Mouse (Mus musculus): ENCODE data around the gene Tada2a. TPM values are rescaled to one million over a fixed set of nuclear protein-coding genes. Genes with fewer than 3 reads are reported as not detected.
A peak's percentile ranks its signal among the peaks of the same experiment; 100 is the strongest.

Tada2a gene
- polyA plus RNA-seq, 1 experiment = 10.2 TPM

DNA sequence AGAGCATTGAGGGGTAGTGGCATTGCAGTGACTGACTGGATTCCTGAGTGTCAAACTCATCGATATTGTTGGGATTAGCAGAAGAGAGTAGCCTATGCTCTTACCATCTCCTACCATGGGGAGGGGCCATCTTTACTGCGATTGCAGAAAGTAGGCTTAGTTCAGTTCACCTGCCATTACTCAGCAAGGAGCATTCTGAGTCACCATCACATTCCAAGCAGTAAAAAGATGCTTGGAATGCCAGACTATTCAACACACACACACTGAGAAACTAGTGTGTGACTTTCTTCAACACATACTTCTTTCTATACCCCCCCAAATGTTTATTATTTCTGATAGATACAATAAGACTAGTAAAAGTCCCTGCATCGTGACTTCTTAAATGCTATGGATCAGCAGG is 49.1 kb downstream of the Tada2a start:
- no peak for TF ChIP-seq CTCF (IDR thresholded peaks at IDR 0.05; ENCODE audit: control insufficient read depth, insufficient read depth, insufficient read length)
- TF ChIP-seq MYOG (IDR thresholded peaks at IDR 0.05; ENCODE audit: control insufficient read depth, extremely low read depth, insufficient read length) = no peak
- peak; percentile 61 for TF ChIP-seq MYOD1 (IDR thresholded peaks at IDR 0.05; ENCODE audit: control insufficient read depth, insufficient read length, low read depth)
- TF ChIP-seq FOSL1 (IDR thresholded peaks at IDR 0.05; ENCODE audit: insufficient read depth, low read length, poor library complexity, severe bottlenecking) = peak; percentile 67
- no peak for TF ChIP-seq CEBPB (IDR thresholded peaks at IDR 0.05; ENCODE audit: low read depth)
- Histone ChIP-seq H3ac (ENCODE audit: control insufficient read depth, insufficient read length, low read depth) (no peak overlapping the region), H3K79me3 (ENCODE audit: low read depth) (no peaks in the 10 kb centered on the region), H3K79me2 (ENCODE audit: control insufficient read depth, insufficient read depth) (no peaks in the 10 kb centered on the region), H3K4me3 (ENCODE audit: insufficient read depth, poor library complexity, severe bottlenecking) (no peak overlapping the region), H3K27me3 (ENCODE audit: control insufficient read depth, insufficient read depth, insufficient read length) (no peaks in the 10 kb centered on the region), H3K36me3 (ENCODE audit: control insufficient read depth, insufficient read depth) (peaks cover 38% of the 10 kb centered on the region)

DNA sequence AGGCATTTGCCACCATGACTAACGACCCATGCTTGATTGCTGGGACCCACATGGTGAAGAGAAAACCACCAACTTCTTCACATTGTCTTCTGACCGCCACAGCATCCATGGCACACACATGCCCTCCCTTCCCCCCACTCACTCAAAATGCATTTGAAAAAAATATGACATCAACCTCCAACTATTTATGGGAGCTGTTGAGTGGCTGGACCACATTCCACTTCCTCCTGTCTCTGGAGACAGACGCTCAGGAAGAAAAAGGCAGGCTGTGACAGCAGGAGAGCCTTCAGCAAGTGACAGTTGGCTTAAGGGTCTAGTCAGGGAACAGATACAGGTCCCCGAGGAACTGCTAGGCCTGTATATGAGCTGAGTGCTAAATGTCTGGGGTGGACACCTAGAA is 49.5 kb downstream of the Tada2a start:
- no peak for TF ChIP-seq FOSL1 (IDR thresholded peaks at IDR 0.05; ENCODE audit: insufficient read depth, low read length, poor library complexity, severe bottlenecking)
- peak; percentile 55 for TF ChIP-seq MAX (IDR thresholded peaks at IDR 0.05)
- no peak for TF ChIP-seq CTCF (IDR thresholded peaks at IDR 0.05; ENCODE audit: control insufficient read depth, insufficient read depth, insufficient read length)
- TF ChIP-seq USF1 (IDR thresholded peaks at IDR 0.05; ENCODE audit: low read depth) = no peak
- Histone ChIP-seq H3ac (ENCODE audit: control insufficient read depth, insufficient read length, low read depth) (no peak overlapping the region), H3K36me3 (ENCODE audit: control insufficient read depth, insufficient read depth) (peaks cover 34% of the 10 kb centered on the region), H3K4me3 (ENCODE audit: insufficient read depth, poor library complexity, severe bottlenecking) (no peak overlapping the region), H3K79me3 (ENCODE audit: low read depth) (no peaks in the 10 kb centered on the region), H3K27me3 (ENCODE audit: control insufficient read depth, insufficient read depth, insufficient read length) (no peaks in the 10 kb centered on the region), H3K79me2 (ENCODE audit: control insufficient read depth, insufficient read depth) (no peaks in the 10 kb centered on the region)

DNA sequence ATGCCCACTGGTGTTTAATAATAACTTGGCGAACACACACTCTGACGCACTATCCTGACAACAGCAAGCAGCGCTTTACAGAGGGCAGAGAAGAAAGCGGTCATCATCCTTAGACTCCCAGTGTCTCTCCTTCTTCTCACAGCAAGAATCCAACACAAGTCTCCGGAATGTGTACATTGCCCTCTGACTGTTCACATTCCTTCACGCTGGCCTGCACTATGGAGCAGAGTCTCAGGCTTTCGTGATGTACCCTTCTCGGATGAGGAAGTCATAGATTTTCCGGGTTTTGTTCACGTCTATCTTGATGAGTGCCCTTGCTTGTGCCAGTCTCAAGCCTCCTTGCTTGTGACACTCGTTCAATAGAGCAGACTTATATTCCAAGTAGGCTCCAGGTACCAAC is 50.0 kb downstream of the Tada2a start:
- peaks cover 29% of the 10 kb centered on the region for H3K36me3 ChIP-seq (ENCODE audit: control insufficient read depth, insufficient read depth)
- no peak for TF ChIP-seq USF1 (IDR thresholded peaks at IDR 0.05; ENCODE audit: low read depth)
- no peak for TF ChIP-seq FOSL1 (IDR thresholded peaks at IDR 0.05; ENCODE audit: insufficient read depth, low read length, poor library complexity, severe bottlenecking)
- no peak for TF ChIP-seq MAX (IDR thresholded peaks at IDR 0.05)
- TF ChIP-seq MYOD1 (IDR thresholded peaks at IDR 0.05; ENCODE audit: control insufficient read depth, insufficient read length, low read depth) = no peak
- TF ChIP-seq CTCF (IDR thresholded peaks at IDR 0.05; ENCODE audit: control insufficient read depth, insufficient read depth, insufficient read length) = no peak
- TF ChIP-seq MYOG (IDR thresholded peaks at IDR 0.05; ENCODE audit: control insufficient read depth, extremely low read depth, insufficient read length) = no peak
- TF ChIP-seq CEBPB (IDR thresholded peaks at IDR 0.05; ENCODE audit: low read depth) = no peak

DNA sequence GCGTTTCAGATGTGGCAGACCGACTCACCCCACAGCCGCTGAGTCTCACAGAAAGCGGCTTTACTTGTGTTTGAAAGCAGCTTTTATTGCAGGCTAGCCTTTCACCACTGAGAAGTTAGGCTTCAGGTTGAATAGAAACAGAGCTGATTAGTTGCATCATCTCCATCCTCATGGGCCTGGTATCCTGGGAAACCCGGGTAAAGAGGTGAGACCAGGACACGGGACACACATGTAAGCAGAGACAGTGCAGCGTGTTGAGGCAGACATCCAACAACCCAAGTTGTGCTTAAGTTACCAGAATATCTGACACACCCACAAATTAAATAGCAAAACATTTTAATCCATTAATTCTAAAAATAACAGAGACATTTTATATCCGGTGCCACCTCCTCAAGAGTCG is 50.8 kb downstream of the Tada2a start:
- H3K27me3 ChIP-seq (ENCODE audit: control insufficient read depth, insufficient read depth, insufficient read length) = no peaks in the 10 kb centered on the region
- no peak overlapping the region for H3K4me3 ChIP-seq (ENCODE audit: insufficient read depth, poor library complexity, severe bottlenecking)
- no peaks in the 10 kb centered on the region for H3K79me3 ChIP-seq (ENCODE audit: low read depth)
- H3K36me3 ChIP-seq (ENCODE audit: control insufficient read depth, insufficient read depth) = peaks cover 24% of the 10 kb centered on the region
- no peak overlapping the region for H3ac ChIP-seq (ENCODE audit: control insufficient read depth, insufficient read length, low read depth)
- no peaks in the 10 kb centered on the region for H3K79me2 ChIP-seq (ENCODE audit: control insufficient read depth, insufficient read depth)
- TF ChIP-seq MAX (IDR thresholded peaks at IDR 0.05) = no peak
- peak; percentile 39 for TF ChIP-seq CEBPB (IDR thresholded peaks at IDR 0.05; ENCODE audit: low read depth)
- no peak for TF ChIP-seq CTCF (IDR thresholded peaks at IDR 0.05; ENCODE audit: control insufficient read depth, insufficient read depth, insufficient read length)
- no peak for TF ChIP-seq MYOD1 (IDR thresholded peaks at IDR 0.05; ENCODE audit: control insufficient read depth, insufficient read length, low read depth)
- TF ChIP-seq FOSL1 (IDR thresholded peaks at IDR 0.05; ENCODE audit: insufficient read depth, low read length, poor library complexity, severe bottlenecking) = no peak
- no peak for TF ChIP-seq USF1 (IDR thresholded peaks at IDR 0.05; ENCODE audit: low read depth)
- TF ChIP-seq MYOG (IDR thresholded peaks at IDR 0.05; ENCODE audit: control insufficient read depth, extremely low read depth, insufficient read length) = no peak

More for the DNA sequence above, 50.0 kb downstream of the Tada2a start:
- Histone ChIP-seq H3K79me2 (ENCODE audit: control insufficient read depth, insufficient read depth) (no peaks in the 10 kb centered on the region), H3K79me3 (ENCODE audit: low read depth) (no peaks in the 10 kb centered on the region), H3K27me3 (ENCODE audit: control insufficient read depth, insufficient read depth, insufficient read length) (no peaks in the 10 kb centered on the region), H3K4me3 (ENCODE audit: insufficient read depth, poor library complexity, severe bottlenecking) (no peak overlapping the region), H3ac (ENCODE audit: control insufficient read depth, insufficient read length, low read depth) (no peak overlapping the region)

DNA sequence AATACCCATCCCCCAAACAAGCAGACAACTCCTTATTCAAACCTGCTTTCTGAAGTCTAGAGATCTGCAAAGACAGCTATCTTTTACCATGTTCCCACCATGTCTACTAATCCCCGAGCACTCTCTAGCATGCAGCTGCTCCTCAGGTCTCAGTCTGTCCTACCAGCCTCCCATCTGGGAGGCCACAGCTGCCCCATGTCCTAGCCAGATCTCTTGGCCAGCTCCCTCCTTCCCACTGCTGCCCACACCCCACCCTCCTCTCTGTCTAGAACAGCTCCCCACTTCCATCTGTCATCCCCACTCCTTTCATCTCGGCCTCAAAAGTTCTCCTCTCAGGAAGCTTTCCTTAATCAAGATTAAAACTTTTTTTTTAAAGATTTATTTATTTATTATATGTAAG is 52.4 kb downstream of the Tada2a start:
- TF ChIP-seq CTCF (IDR thresholded peaks at IDR 0.05; ENCODE audit: control insufficient read depth, insufficient read depth, insufficient read length) = no peak
- no peak for TF ChIP-seq FOSL1 (IDR thresholded peaks at IDR 0.05; ENCODE audit: insufficient read depth, low read length, poor library complexity, severe bottlenecking)
- no peak for TF ChIP-seq MYOD1 (IDR thresholded peaks at IDR 0.05; ENCODE audit: control insufficient read depth, insufficient read length, low read depth)
- TF ChIP-seq USF1 (IDR thresholded peaks at IDR 0.05; ENCODE audit: low read depth) = no peak
- no peak for TF ChIP-seq MAX (IDR thresholded peaks at IDR 0.05)
- no peak for TF ChIP-seq MYOG (IDR thresholded peaks at IDR 0.05; ENCODE audit: control insufficient read depth, extremely low read depth, insufficient read length)
- no peak for TF ChIP-seq CEBPB (IDR thresholded peaks at IDR 0.05; ENCODE audit: low read depth)
- Histone ChIP-seq H3K79me2 (ENCODE audit: control insufficient read depth, insufficient read depth) (no peaks in the 10 kb centered on the region), H3K27me3 (ENCODE audit: control insufficient read depth, insufficient read depth, insufficient read length) (no peaks in the 10 kb centered on the region), H3K79me3 (ENCODE audit: low read depth) (no peaks in the 10 kb centered on the region), H3ac (ENCODE audit: control insufficient read depth, insufficient read length, low read depth) (no peak overlapping the region), H3K4me3 (ENCODE audit: insufficient read depth, poor library complexity, severe bottlenecking) (no peak overlapping the region), H3K36me3 (ENCODE audit: control insufficient read depth, insufficient read depth) (peaks cover 10% of the 10 kb centered on the region)
